Mouse (Mus musculus) kidney, postnatal 0 days (tissue): ENCODE results near the gene Gm10382. TPM values are rescaled to one million over a fixed set of nuclear protein-coding genes. Genes with fewer than 3 reads are reported as not detected.
"Not testable (repeated sequence)": the region's sequence is repeated elsewhere in the genome, so short reads cannot be mapped to it uniquely, and the experiment has no call there.

Experiments
- ATAC-seq: fragments of 200-750 bp; cut with Nextera tagmentation; replicated peaks from 2 replicates; pipeline ENCODE4 v1.8.0; 2017; ENCODE audit warnings: low read depth, moderate number of reproducible peaks, moderate TSS enrichment, moderate library complexity; ENCODE audit not compliant: low FRiP score
- DNase-seq: peaks from one replicate; pipeline ENCODE4 v3.0.0-alpha.2; 2016; ENCODE audit warnings: low spot score
- H3K27ac ChIP-seq: fragments of 300-500 bp; sonication (generic); 2 replicates; pipeline ENCODE4 v1.5.1; 2014; ENCODE audit warnings: mild to moderate bottlenecking
- H3K27me3 ChIP-seq: fragments of 300-500 bp; sonication (generic); 2 replicates; pipeline ENCODE4 v1.6.1; 2014; ENCODE audit warnings: low read length, mixed read lengths; ENCODE audit not compliant: insufficient read depth
- H3K36me3 ChIP-seq: fragments of 300-500 bp; sonication (generic); 2 replicates; pipeline ENCODE4 v1.6.1; 2014; ENCODE audit warnings: low read length, mixed read lengths; ENCODE audit not compliant: insufficient read depth
- H3K4me1 ChIP-seq: fragments of 300-500 bp; sonication (generic); replicated peaks from 2 replicates; pipeline ENCODE4 v1.6.1; 2014; ENCODE audit warnings: antibody characterized with exemption, low read length, mixed read lengths; ENCODE audit not compliant: insufficient read depth
- H3K4me2 ChIP-seq: fragments of 300-500 bp; sonication (generic); 2 replicates; pipeline ENCODE4 v1.6.1; 2014; ENCODE audit warnings: mild to moderate bottlenecking, low read length, moderate library complexity, mixed read lengths
- H3K4me3 ChIP-seq: fragments of 300-500 bp; sonication (generic); replicated peaks from 2 replicates; pipeline ENCODE4 v1.5.1; 2014; ENCODE audit warnings: low read depth, low read length
- H3K9ac ChIP-seq: fragments of 300-500 bp; sonication (generic); 2 replicates; pipeline ENCODE4 v1.6.1; 2014; ENCODE audit warnings: low read depth, low read length
- H3K9me3 ChIP-seq: fragments of 300-500 bp; sonication (generic); replicated peaks from 2 replicates; pipeline ENCODE4 v1.6.1; 2016; ENCODE audit warnings: low read length, inconsistent platforms, mixed read lengths
- CTCF ChIP-seq: IDR thresholded peaks from 2 replicates; pipeline ENCODE4 v1.5.1; 2016; ENCODE audit warnings: antibody characterized with exemption, low read depth, mild to moderate bottlenecking, moderate library complexity
- WGBS: fragments of 180-500 bp; shearing (Covaris S2); extraction: QIAGEN DNeasy Blood & Tissue Kit; methylation state at CpG from one replicate; pipeline ENCODE4 v1.1.7; 2014; 5-methylcytosine and 5-hydroxymethylcytosine counted together
- polyA plus RNA-seq: library from polyadenylated mRNA; unstranded; fragments of >200 nt; fragmentation: Nextera tagmentation; extraction: Ambion mirVana; gene quantifications from 2 replicates; pipeline ENCODE4 v1.2.1, GENCODE M21; 2015

The Gm10382 gene
- polyA plus RNA-seq, 1 experiment from 2014 or later, result 0.74 TPM

GRCm38 (mm10) chr5:125419124-125419523, 30.0 kb downstream of the Gm10382 start:
- H3K4me1 ChIP-seq, result no peaks in the 10 kb centered on the region
- no peak overlapping the region for H3K9ac ChIP-seq
- no peak for TF ChIP-seq CTCF
- H3K36me3 ChIP-seq, result peaks cover 76% of the 10 kb centered on the region
- WGBS, result 64% methylated on average over 11 of the region's 11 CpGs
- H3K4me2 ChIP-seq, result no peak overlapping the region
- H3K4me3 ChIP-seq, result no peak overlapping the region
- ATAC-seq, result no peak
- H3K27me3 ChIP-seq, result no peaks in the 10 kb centered on the region
- no peaks in the 10 kb centered on the region for H3K9me3 ChIP-seq
- no peak overlapping the region for H3K27ac ChIP-seq
- DNase-seq, result no peak

DNA sequence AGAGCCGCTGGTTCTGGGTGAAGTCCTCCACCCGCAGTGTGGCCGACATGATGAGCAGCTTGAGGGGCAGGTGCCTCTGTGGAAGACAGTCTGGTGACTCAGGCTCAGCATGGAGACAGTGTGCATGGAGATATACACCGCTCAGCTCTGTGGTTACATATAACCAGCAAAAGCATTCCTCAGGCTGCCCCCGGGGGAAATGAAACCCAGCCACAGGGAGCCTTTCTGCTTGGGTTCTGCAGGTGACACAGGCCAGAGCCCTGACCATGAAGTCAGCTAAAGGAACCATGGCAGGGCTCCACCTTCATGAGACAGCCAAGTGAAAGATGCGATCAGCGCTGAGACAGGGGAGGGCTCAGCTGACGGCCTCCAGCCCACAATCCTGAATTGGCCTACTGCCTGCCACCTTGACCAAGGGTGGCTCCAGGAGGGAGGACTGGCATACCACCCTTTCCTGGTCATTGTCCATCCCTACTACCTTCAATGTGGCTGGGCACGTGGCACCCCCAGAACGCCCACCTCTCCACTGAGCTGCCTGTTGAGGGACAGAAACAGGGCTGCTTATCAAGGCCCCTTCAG, 36.7 kb downstream of the Gm10382 start:
- peaks cover 75% of the 10 kb centered on the region for H3K36me3 ChIP-seq
- no peak overlapping the region for H3K4me2 ChIP-seq
- no peaks in the 10 kb centered on the region for H3K9me3 ChIP-seq
- H3K27me3 ChIP-seq, result no peaks in the 10 kb centered on the region
- DNase-seq, result no peak
- ATAC-seq, result no peak
- H3K4me1 ChIP-seq, result no peaks in the 10 kb centered on the region
- no peak overlapping the region for H3K4me3 ChIP-seq
- H3K27ac ChIP-seq, result no peak overlapping the region
- TF ChIP-seq CTCF, result no peak
- H3K9ac ChIP-seq, result no peak overlapping the region
- WGBS, result 93% methylated on average over 10 of the region's 10 CpGs

DNA sequence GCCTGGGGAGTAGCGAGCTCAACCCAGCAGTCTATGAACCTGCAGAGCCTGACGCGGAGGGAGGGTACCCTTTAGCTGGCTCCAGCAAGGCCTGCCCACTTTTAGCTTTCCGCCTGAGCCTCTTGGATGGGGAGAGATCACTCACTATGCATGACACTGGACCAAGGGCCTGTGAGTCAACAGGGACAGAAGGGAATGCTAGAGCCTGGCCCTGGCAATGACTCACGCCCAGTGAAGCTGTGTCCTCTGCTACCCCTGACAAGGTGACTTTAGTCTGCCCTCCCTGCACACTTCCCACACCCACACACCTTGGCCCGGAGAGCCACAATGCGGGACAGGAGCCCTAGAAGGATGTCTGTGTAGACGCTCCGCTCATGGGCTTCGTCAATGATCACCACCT, 37.2 kb downstream of the Gm10382 start:
- DNase-seq (no peak), ATAC-seq (no peak)
- Histone ChIP-seq H3K27ac (no peak overlapping the region), H3K9me3 (no peaks in the 10 kb centered on the region), H3K27me3 (no peaks in the 10 kb centered on the region), H3K4me1 (no peaks in the 10 kb centered on the region), H3K4me2 (no peak overlapping the region), H3K36me3 (peaks cover 71% of the 10 kb centered on the region), H3K4me3 (no peak overlapping the region), H3K9ac (no peak overlapping the region)
- TF ChIP-seq CTCF, result no peak
- WGBS, result 94% methylated on average over 10 of the region's 10 CpGs

- not testable (repeated sequence) for H3K27ac ChIP-seq, H3K9me3 ChIP-seq, ATAC-seq, DNase-seq, H3K4me1 ChIP-seq, H3K4me3 ChIP-seq, H3K9ac ChIP-seq, H3K4me2 ChIP-seq, H3K27me3 ChIP-seq
- H3K36me3 ChIP-seq, result peaks cover 26% of the 10 kb centered on the region
- 95% methylated on average over 2 of the region's 2 CpGs for WGBS
These were observed 43.2 kb downstream of the Gm10382 start for GRCm38 (mm10) chr5:125432324-125432723.

- peaks cover 19% of the 10 kb centered on the region for H3K36me3 ChIP-seq
- no peak for TF ChIP-seq CTCF
- ATAC-seq, result peak; percentile 96
- peaks cover 6% of the 10 kb centered on the region for H3K4me1 ChIP-seq
- no peaks in the 10 kb centered on the region for H3K9me3 ChIP-seq
- peak; percentile 99 for DNase-seq
- H3K27ac ChIP-seq, result no peak within 1 kb of the TSS
- peak within 1 kb of the TSS; percentile 69 for H3K9ac ChIP-seq
- H3K4me2 ChIP-seq, result peak within 1 kb of the TSS; percentile 74
- peak within 1 kb of the TSS; percentile 51 for H3K4me3 ChIP-seq
- WGBS, result 0% methylated on average over 46 of the region's 46 CpGs
- no peaks in the 10 kb centered on the region for H3K27me3 ChIP-seq
These were observed 44.7 kb downstream of the Gm10382 start, which contains the start of gene Dhx37 for GRCm38 (mm10) chr5:125433793-125434337. Gene Dhx37 (minus strand): TSS chr5:125434121.

GRCm38 (mm10) chr5:125434347-125434746, 45.2 kb downstream of the Gm10382 start:
- not testable (repeated sequence) for H3K4me2 ChIP-seq, H3K9me3 ChIP-seq, H3K9ac ChIP-seq, ATAC-seq, DNase-seq, H3K27me3 ChIP-seq, H3K4me1 ChIP-seq, H3K27ac ChIP-seq
- H3K4me3 ChIP-seq, result peak overlapping the region; percentile 51; the same call in 1 of the 2 replicates
- TF ChIP-seq CTCF, result peak; percentile 45
- H3K36me3 ChIP-seq, result peaks cover 14% of the 10 kb centered on the region
- 60% methylated on average over 15 of the region's 15 CpGs for WGBS

Other genes with a start within 250 kb of the Gm10382 start
- gene Ncor2, start 210.1 kb upstream of the Gm10382 start, polyA plus RNA-seq, result 14.6 and 15.5 TPM in 2 replicates
- 49.0 and 51.3 TPM in 2 replicates for gene Scarb1, start 48.2 kb upstream of the Gm10382 start, polyA plus RNA-seq
- 702 and 872 TPM in 2 replicates for gene Ubc, start 880 bp downstream of the Gm10382 start, polyA plus RNA-seq
- gene Dhx37, start 44.8 kb downstream of the Gm10382 start, polyA plus RNA-seq, result 7.2 and 8.1 TPM in 2 replicates
- gene Bri3bp, start 52.2 kb downstream of the Gm10382 start, polyA plus RNA-seq, result 46.7 and 47.2 TPM in 2 replicates
- 22.0 and 25.5 TPM in 2 replicates for gene Aacs, start 86.5 kb downstream of the Gm10382 start, polyA plus RNA-seq
- 0.27 and 0.28 TPM in 2 replicates for gene Tmem132b, start 142.5 kb downstream of the Gm10382 start, polyA plus RNA-seq